Mouse (Mus musculus): ENCODE data around the gene Rbm25.

GRCm38 (mm10) chr12:83617261-83617660 is 13.8 kb upstream of the Rbm25 start:
- TF ChIP-seq POLR2A (IDR thresholded peaks at IDR 0.05; ENCODE audit: low read depth, low read length) (no peak), CTCF (conservative IDR thresholded peaks at IDR 0.05; ENCODE audit: insufficient read depth, insufficient read length, low read depth, low read length) (no peak)

All from kidney, adult 2 months (tissue).